17 mouse cellular contexts compared by ENCODE assay signal in genomic region chr4:53406866-53407265, GRCm38 (mm10). TPM values are rescaled to one million over a fixed set of nuclear protein-coding genes. Genes with fewer than 3 reads are reported as not detected.
DNase-seq lines count a peak whose midpoint lies in the region; TF ChIP-seq lines count a peak whose summit lies in the region.
"Had no signal": no experiment of that assay in that cellular context is flagged by ENCODE, and none has a peak within 500 bp of the region (broad histone marks: within the 10 kb centered on the region; RNA-seq: fewer than 3 reads in every experiment).

No protein-coding gene starts in this region.

- peaks cover 0 to 29% of the 10 kb centered on the region in 2 experiments; a peak in 2 of 4 replicates for H3K36me3 ChIP-seq in MEL (ENCODE audit: control insufficient read depth in 1 of 2, insufficient read depth in 2 of 2, low read length in 2 of 2)
- H3K36me3 ChIP-seq: G1E had no signal

- no peak for DNase-seq in MEL (ENCODE audit: low read depth, low spot score)
- no peak for DNase-seq in spleen, postnatal 36 days (ENCODE audit: low spot score in 2 of 2)
- DNase-seq: adrenal gland, adult 2 months; adrenal gland, adult 8-10 months; adrenal gland, postnatal 10 days; adrenal gland, postnatal 14 days; adrenal gland, postnatal 25 days; adrenal gland, postnatal 36 days; B cell, adult 2 months; cerebellum, adult 11 months; cerebellum, adult 11-12 months; cerebellum, adult 18-20 months; cerebellum, adult 2 months; cerebellum, adult 8-10 months had no signal

- H3K79me2 ChIP-seq in MEL (ENCODE audit: control insufficient read depth, insufficient read depth, low read length, poor library complexity), result no peaks in the 10 kb centered on the region

- peak; percentile 22 to 47; a peak in 2 of 4 replicates for TF ChIP-seq EP300 in MEL (IDR thresholded peaks at IDR 0.05; ENCODE audit: low read depth in 1 of 2, low read length in 2 of 2)

- no peaks in the 10 kb centered on the region for H3K9me3 ChIP-seq in MEL (replicated peaks; ENCODE audit: insufficient read depth, low read length)

- TF ChIP-seq POLR2A in MEL (IDR thresholded peaks at IDR 0.05; ENCODE audit: control insufficient read depth in 1 of 2, insufficient read depth in 1 of 2, low read depth in 1 of 2, low read length in 2 of 2, poor library complexity in 1 of 2), result no peak

- TF ChIP-seq CTCF in MEL (IDR thresholded peaks at IDR 0.05 in 2 of 3, conservative IDR thresholded peaks at IDR 0.05 in 1 of 3; ENCODE audit: control insufficient read depth in 1 of 3, insufficient read depth in 1 of 3, low read depth in 2 of 3, low read length in 3 of 3, poor library complexity in 1 of 3, severe bottlenecking in 1 of 3), result no peak

- peaks cover 11 to 24% of the 10 kb centered on the region in 2 experiments for H3K4me1 ChIP-seq in MEL (ENCODE audit: control insufficient read depth in 1 of 2, insufficient read depth in 2 of 2, low read length in 2 of 2)

- no peak overlapping the region for H3K9ac ChIP-seq in MEL (ENCODE audit: control insufficient read depth, low read depth, low read length, poor library complexity, severe bottlenecking)

- H3K27me3 ChIP-seq in MEL (ENCODE audit: control insufficient read depth in 1 of 2, insufficient read depth in 2 of 2, low read length in 2 of 2), result no peaks in the 10 kb centered on the region
- H3K27me3 ChIP-seq: CH12.LX, Patski had no signal

- no peak overlapping the region for H3K4me3 ChIP-seq in MEL (ENCODE audit: control insufficient read depth in 1 of 2, insufficient read depth in 1 of 2, low read depth in 2 of 2, low read length in 2 of 2)

- TF ChIP-seq RAD21 in MEL (IDR thresholded peaks at IDR 0.05; ENCODE audit: low read depth, low read length), result no peak

- no peak overlapping the region for H3K27ac ChIP-seq in MEL (ENCODE audit: control insufficient read depth, low read depth, low read length)

TF ChIP-seq in MEL, 35 proteins besides CTCF, POLR2A, EP300 and RAD21:
- TF ChIP-seq NELFE (IDR thresholded peaks at IDR 0.05; ENCODE audit: low read depth, low read length) (no peak), KAT2A (conservative IDR thresholded peaks at IDR 0.05; ENCODE audit: low read depth, low read length) (no peak), ZMIZ1 (IDR thresholded peaks at IDR 0.05; ENCODE audit: low read depth, low read length) (no peak), GATA1 (IDR thresholded peaks at IDR 0.05; ENCODE audit: low read depth, low read length) (peak; percentile 73), ETS1 (IDR thresholded peaks at IDR 0.05; ENCODE audit: low read depth, low read length) (no peak), CHD1 (IDR thresholded peaks at IDR 0.05; ENCODE audit: low read depth, low read length) (no peak), ELF1 (IDR thresholded peaks at IDR 0.05; ENCODE audit: low read depth, low read length) (no peak), SIN3A (IDR thresholded peaks at IDR 0.05; ENCODE audit: low read length) (no peak), ZNF384 (IDR thresholded peaks at IDR 0.05; ENCODE audit: low read depth, low read length) (peak; percentile 70), GABPA (IDR thresholded peaks at IDR 0.05; ENCODE audit: low read depth, low read length) (no peak), RCOR1 (IDR thresholded peaks at IDR 0.05; ENCODE audit: low read depth, low read length) (peak; percentile 30; the same call in 1 of the 2 replicates), TCF12 (IDR thresholded peaks at IDR 0.05; ENCODE audit: low read depth, low read length) (0 out of 2 replicates have a peak, but pooled peaks have one; percentile 8), UBTF (IDR thresholded peaks at IDR 0.05; ENCODE audit: borderline replicate concordance, insufficient read depth, low read depth, low read length) (no peak)

RNA-seq across cellular contexts. Expression of gene Slc44a1, which starts 33.3 kb away (rescaled TPM):
- total RNA-seq in MEL (2012; rRNA removed), result 9.2 and 9.6 TPM in 2 replicates
- 10 to 100 TPM in 1 of 2 experiments, not detected in 1; 10.6 TPM for polyA plus RNA-seq in MEL (2012; ENCODE audit: insufficient read depth in 1 of 2, insufficient read length in 2 of 2, low read depth in 1 of 2, low replicate concordance in 2 of 2, missing spikeins in 1 of 2)
